Mouse (Mus musculus): Measurements from ENCODE around the gene Epb41l1.
"Not testable (repeated sequence)": the region's sequence is repeated elsewhere in the genome, so short reads cannot be mapped to it uniquely, and the experiment has no call there.

Gene Epb41l1

DNA sequence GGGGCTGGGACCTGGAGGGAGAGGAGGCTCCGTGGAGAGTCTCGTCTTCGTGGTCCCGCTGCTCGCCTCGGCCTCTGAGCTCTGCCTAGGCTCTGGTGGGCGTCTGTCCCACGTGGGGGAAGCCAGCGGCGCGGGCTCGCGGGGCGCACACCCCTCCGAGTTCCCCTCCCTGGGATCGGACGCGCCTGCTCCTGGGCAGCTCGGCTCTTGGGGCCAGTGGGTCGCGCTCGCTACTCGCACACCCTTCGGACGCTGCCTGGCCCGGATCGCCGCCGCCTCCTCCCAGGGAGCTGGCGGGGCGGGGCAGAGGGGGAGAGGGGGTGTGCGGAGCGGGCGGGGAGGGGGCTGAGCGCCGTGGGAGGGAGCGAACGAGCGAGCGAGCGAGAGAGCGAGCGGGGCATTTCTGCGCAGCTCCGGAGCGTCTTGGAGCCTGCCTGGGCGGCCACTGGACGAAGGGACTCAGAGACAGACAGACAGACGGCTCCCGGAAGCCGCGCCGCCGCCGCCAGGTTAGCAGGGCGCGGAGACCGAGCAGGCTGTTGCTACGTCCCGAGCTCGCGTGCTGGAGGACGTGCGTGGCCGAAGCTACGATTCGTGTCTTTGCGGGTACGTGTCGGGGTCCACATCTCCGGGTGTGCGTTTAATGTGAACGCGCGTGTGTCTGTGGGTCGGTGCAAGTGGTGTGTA lies at the start of gene Epb41l1:
TSS of gene Epb41l1 (plus strand) at position 216 of the 687 bp plus-strand sequence.
- in situ Hi-C loops (cut with MseI, MboI) = no loop called here

DNA sequence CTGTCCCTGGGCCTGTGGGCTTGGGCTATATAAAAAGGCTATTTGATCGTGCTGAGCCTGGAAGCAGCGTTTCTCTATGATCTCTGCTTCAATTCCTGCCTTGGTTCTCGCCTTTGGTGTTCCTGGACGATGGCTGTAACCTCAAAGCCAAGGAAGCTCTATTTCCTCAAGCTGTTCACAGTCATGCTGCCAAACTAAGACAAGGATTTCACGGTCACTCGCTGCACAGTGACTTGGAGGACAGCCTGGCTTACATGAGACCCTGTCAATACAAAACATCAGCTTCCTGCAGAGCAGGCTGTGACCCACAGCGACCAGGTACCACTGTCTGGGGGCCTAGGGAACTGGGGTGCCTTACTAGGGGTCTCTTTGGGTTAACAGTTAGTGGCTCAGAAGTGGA lies 43.8 kb upstream of the Epb41l1 start:
- in situ Hi-C loops (cut with MseI, MboI) = no loop called here

DNA sequence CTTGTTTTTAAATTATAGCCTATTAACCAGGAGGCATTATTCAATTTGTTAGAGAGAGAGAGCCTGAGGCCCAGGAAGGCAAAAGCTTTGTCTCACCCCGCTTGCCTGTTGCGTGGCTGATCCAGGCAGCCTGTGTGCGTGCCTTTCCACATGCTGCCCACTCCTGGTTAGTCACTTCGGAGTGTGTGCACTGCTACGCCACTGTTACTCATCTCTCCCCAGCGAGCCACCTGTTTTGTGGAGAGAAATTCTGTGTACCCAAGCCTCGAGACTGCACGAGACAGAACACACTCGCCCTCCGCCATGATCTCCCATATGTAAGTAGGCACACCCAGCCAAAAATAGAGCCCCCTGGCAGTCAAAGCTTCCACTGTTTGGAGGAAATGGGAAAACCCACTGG lies 40.8 kb upstream of the Epb41l1 start:
- in situ Hi-C loops (cut with MseI, MboI) = no loop called here

DNA sequence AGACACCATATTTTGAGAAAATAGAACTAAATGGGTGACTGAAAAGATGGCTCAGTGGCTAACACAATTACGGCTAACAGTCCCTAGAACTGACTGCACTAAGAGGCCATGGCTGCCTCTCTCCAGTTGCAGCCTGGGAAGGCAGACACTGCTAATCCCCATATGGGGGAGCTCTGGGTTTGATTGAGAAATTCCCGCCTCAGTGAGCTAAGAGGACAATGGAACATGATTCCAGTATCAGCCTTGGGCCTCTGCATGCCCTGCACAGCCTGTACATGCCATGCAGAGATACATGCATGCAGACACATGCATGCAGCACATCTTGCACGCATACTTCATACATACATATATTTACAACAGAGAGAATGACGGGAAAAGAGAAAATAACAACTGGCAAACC lies 39.4 kb upstream of the Epb41l1 start:
- in situ Hi-C loops (cut with MseI, MboI) = no loop called here

DNA sequence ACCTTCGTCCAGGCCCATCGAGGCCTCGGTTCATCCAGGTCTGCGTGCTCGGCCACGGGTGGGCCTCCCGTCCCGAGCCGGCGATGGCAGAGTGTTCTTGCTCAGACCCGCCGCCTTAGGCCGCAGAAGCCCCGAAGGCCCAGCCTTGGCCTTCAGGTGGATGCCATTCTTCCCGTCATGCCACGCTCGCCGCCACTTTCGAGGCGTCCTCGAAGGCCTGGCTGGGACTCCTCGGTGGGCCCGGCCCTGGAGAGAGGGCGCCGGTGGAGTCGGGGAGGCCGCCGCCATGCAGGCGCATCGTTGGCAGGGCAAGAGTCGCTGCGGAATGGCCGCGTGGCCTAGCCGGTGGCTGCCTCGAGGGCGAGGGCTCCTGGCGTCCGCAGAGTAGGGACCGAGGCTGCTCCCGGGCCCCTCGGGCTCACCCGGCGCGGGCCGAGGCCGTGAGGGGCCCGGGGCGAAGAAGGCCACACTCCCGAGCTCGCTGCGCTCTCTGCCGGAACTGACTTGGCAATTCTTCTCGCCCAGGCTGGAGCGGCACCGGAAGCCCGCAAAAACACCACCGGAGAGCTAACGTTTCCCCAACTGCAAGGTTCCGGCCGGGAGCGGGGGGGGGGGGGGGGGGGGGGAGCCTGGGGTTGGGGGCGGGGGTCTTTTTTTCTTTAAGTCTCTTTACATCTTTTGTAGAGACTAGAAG lies 28.1 kb upstream of the Epb41l1 start:
- in situ Hi-C loops (cut with MseI, MboI) = not testable (repeated sequence)

DNA sequence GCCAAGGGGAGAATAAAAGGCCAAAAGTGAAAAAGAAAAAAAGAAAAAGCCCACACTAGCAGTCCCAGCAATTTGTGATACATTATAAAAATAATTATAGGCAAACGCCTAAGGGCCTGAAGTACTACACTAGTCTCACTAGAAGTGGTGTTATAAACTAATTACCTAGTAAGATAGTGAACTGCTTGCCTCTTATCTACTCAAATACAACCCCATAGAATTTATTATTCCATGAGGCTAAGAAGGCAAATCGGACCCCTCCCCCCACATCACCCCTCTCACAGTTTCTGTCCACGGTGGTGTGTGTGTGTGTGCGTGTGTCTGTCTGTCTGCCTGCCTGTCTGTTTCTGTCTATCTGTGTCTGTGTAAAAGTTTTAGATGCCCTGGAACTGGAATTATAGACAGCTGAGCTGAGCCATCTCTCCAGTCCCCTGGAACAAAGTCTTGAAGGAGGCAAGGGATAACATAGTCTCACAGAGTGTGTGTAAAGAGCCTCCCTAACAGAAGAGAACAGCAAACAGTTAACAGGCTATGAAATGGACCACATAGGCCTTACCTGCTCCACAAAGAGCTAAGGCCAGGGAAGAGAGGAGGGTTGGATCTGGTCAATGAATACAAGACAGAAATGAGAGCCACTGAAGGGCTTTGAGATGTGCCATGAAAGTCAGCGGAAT lies 27.4 kb upstream of the Epb41l1 start:
- in situ Hi-C loops (cut with MseI, MboI) = no loop called here

DNA sequence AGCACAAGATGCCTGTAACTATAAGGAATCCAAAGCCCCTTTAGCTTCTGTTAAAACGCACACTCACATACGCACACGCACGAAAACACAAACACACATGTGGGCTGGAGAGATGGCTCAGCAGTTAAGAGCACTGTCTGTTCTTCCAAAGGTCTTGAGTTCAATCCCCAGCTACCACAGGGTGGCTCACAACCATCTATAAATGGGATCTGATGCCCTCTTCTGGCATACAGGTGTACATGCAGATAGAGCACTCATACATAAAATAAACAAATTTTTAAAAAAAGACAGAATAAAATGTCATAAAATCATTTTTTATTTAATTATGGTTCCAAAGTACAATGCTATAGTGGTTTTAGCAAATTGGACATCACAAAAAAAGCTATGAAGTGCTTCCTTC lies 26.4 kb upstream of the Epb41l1 start:
- in situ Hi-C loops (cut with MseI, MboI) = no loop called here

DNA sequence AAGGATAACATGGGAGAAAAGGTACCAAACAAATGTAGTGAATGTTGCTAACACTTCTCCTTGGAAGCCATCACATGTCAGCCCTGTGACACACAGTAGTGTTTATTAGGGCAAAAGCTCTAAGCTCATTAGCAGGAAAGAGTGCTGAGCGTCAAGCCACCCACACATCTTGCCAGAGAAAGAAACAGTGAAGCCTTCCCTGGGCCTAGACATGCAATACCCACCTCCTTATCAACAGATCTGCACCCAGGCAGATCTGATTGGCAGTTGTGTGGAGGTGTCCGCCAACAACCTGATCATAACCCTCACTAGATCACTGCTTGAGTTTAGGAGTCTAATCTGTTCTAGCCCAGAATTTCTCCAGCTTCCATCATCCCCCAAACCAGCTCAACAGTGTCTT lies 24.6 kb upstream of the Epb41l1 start:
- in situ Hi-C loops (cut with MseI, MboI) = no loop called here

DNA sequence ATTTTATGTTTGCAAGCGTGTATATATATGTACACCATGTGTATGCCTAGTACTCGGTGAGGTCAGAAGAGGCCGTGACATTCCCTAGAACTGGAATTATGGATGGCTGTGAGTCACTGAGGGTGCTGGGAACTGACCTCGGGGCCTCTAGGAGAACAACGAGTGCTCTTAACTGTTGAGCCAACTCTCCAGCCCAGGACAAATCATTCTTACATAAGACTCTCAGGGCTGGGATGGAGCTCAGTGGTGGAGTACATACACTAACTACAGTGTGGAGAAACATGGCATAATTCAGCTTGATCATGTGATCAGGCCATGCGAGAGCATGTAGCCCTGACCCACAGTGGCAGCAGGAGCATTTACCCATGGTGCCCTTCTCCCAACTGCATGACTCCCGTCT lies 22.7 kb upstream of the Epb41l1 start:
- in situ Hi-C loops (cut with MseI, MboI) = no loop called here

DNA sequence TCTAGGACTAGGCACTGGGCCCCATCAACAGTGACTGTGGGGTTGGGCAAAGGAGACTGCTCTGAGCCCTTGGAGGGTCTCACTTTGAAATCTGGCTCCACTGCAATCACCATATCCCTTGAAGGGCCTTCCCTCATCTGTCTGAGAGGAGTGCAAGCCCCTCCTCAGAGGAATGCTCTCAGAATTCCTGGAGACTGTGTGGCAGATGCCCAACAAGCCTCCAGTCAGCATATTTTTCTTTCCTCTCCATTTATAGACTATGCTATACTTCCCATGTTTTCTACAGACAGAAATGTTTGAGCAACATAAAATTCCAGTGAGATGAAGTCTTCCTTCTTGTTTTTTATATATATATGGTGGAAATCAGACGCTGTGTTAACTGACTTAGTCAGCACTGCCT lies 21.2 kb upstream of the Epb41l1 start:
- in situ Hi-C loops (cut with MseI, MboI) = no loop called here

DNA sequence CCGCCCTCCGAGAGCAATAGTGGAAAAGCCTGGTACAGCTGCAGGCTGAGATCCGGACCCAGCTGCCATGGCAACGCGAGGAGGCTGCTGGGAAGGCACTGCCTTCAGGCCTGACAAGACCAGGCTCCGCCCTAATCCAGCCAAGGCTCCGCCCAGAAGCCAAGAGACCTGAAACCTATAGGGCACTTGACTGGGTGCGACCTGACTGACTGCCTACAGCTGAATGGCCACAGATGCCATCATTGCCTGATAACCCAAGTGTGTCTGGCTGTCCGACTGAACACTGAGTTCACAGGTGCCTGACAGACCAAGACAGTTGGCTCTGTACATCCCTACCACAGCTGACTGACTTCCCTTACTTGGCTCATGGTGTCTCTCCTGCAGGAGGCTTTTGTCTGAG lies 19.4 kb upstream of the Epb41l1 start:
- in situ Hi-C loops (cut with MseI, MboI) = no loop called here

DNA sequence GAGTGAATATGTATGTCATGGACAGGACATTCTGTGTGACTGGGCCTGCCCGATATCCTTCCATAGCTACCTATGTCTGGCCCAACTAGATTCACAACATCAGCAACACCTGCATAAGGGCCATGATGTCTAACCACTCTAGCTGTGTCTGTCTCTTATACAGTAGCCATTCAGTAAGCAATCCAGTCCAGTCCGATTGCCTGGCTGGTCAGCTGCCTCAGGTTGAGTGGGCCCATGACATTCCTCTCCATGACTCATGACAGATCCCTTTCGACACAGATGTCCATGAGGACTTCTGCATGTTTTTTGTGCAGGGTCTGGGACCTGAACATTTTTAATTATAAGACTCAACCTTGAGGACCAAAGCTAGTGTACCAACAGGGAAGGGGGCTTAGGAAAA lies 18.7 kb upstream of the Epb41l1 start:
- in situ Hi-C loops (cut with MseI, MboI) = no loop called here

DNA sequence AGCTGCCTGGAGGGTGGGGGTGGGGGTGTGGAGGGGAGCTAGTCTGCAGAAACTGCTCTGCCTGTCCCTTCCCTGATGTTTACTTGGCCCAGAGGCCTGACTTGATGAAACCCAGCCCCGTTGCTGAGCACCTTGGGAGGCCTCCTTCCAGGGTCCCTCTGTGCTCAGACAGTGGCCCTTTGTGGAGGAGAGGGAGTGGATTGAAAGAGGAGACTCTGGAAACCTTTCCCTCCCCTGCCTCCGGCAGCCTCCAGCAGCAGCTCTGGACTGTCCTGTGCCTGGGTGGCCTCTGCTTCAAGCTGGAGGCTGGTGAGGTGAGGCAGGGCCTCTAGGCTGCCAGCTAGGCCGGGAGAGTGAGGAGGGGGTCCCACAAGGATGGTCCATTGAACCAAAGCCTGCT lies 13.7 kb upstream of the Epb41l1 start:
- in situ Hi-C loops (cut with MseI, MboI) = no loop called here

DNA sequence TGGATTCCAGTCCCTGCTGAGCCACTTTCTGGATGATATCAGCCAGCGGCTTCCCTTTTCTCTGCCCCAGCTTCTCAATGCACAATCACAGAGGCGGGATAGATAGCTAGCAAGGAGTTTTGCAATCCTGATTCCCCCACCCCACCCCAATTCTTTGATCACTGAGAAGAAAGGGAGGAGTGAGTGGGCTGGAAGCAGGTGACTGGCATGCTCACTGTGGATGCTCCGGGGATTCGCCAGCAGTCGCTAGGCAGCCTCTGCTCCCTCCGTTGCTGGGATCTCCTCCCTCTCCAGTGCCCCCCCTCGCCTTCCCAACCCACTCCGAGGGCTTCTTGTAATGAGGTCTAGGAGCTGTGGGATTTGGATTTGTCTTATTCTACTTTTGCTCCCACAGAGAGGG lies 12.5 kb upstream of the Epb41l1 start:
- in situ Hi-C loops (cut with MseI, MboI) = no loop called here

DNA sequence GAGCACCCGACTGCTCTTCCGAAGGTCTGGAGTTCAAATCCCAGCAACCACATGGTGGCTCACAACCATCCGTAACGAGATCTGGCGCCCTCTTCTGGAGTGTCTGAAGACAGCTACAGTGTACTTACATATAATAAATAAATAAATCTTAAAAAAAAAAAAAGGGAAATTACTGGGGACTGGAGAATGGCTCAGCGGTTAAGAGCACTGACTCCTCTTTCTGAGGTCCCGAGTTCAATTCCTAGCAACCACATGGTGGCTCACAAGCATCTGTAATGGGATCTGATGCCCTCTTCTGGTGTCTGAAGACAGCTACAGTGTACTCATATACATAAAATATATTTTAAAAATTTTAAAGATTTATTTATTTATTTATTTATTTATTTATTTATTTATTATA lies 9.4 kb upstream of the Epb41l1 start:
- in situ Hi-C loops (cut with MseI, MboI) = not testable (repeated sequence)

DNA sequence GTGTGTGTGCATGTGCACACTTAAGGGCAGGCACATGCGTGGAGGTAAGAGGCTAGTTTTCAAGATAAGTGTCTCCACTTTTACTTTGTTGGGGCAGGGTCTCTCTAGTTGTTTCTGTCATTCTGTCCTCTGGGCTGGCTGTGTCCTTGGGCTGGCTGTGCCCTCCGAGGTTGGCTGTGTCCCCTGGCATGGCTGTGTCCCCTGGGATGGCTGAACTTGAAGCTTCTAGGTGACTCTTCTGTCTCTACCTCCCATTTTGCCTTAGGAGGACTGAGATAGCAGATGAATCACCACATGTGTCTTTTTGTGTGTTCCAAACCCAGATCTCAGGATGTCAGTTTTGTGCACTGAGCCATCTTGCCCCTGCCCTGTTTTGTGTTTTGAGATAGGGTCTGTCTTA lies 5.7 kb upstream of the Epb41l1 start:
- in situ Hi-C loops (cut with MseI, MboI) = no loop called here

DNA sequence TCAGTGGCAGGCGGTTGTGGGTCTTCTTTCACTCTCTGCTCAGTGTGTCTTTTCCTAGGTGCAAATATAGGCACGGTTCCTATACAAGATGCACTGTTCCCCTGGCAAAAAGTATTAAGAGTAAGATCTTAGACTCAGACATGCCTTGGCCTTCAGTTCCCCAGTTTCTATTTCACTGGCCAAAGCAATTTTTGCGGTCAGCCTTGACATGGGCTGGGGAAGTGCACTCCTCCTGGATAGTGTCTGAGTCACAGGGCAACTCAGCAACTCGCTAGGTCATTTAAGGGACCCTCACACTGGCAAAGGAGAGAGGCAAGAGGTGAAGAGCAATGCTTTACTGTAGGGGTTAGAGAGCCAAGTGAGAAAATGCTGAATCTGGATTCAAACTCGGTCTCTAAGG lies 5.0 kb upstream of the Epb41l1 start:
- in situ Hi-C loops (cut with MseI, MboI) = no loop called here

DNA sequence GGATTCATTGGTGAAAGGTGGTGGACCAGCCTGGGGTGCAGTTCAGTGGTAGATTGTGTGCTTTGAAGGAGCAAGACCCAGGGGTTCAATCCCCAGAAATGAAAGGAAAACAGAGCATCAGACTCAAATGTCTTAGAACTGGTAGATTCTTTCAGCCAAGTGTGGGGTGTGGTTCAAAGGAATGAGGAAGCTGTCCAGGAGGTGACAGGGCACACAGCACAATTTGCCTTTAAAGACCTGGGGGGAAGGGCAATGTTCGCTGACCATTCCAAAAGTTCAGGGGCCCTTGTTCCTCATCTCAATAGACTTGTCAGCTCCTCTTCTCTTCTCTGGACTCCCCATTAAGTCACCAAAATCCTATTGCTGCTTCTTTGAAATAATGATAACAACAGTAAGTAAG lies 3.5 kb upstream of the Epb41l1 start:
- in situ Hi-C loops (cut with MseI, MboI) = no loop called here

DNA sequence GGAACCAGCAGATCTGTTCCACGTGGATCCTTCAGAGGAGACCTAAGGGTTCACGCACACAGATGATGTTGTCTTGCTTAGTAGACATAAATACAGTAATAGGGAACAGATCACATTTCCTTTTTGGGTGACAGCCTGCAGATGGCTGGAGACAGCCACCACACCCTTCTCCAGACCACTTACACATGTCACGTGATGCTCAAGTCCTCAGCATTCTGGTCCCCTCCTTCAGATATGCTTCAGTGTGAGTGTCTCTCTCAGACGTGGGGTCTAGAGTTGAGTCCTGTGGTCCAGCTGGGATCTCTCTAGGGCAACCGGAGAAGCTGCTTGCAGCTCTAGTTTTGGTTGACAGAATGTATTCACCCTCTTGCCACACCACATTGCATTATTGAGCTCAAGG lies 2.2 kb upstream of the Epb41l1 start:
- in situ Hi-C loops (cut with MseI, MboI) = no loop called here

DNA sequence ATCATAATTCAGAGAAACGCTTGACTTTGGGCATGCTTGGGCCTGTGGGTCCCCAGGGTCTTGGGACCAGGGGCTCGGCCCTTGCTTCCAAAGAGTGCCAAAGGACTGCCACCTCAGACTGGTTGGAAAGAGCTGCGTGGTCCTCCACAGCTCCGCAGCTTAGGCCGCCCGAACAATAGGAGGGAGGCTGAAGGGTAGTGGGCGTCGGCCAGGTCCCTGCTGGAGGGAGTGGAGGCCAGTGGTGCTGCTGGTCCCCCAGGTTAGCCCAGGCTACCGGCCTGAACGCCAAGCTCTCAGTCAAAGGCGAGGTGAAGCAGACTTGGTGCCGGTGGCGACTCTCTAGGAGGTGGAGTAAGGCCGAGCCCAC lies 399 bp upstream of the Epb41l1 start:
- in situ Hi-C loops (cut with MseI, MboI) = no loop called here

DNA sequence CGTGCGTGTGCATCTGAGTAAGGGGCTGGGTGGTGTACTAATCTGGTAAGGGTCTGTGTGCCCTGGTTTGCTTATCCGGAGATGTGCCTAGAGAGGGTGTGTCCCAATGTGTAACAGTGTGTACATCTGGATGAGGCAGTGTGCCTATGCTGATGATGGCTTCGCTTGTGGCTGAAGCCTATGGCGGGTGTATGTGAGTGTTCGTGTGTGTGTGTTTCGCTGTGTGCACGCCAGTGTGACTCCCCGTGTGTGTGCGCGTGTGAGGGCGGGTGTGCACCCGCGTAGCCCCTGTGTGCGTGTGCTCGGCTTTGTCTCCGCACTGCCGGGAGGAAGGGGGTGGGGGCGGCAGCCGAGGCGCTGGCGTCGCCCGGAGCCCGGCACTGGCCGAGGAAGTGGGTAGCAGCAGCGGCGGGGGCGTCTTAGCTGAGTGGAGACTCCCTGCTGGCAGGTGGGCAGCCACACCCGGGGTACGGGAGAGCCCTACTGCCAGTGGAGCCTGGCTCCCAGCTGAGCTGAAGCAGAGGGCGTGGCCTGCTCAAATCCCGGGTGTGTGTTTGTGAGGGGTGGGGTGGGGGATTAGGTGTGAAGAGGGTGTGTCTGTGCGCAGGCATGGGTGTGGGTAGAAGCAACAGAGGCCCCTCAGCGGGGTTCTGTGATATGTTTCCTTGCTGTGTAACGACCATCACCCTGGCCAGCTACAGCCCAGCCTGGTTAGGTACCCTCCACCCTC lies 837 bp downstream of the Epb41l1 start:
- in situ Hi-C loops (cut with MseI, MboI) = no loop called here

DNA sequence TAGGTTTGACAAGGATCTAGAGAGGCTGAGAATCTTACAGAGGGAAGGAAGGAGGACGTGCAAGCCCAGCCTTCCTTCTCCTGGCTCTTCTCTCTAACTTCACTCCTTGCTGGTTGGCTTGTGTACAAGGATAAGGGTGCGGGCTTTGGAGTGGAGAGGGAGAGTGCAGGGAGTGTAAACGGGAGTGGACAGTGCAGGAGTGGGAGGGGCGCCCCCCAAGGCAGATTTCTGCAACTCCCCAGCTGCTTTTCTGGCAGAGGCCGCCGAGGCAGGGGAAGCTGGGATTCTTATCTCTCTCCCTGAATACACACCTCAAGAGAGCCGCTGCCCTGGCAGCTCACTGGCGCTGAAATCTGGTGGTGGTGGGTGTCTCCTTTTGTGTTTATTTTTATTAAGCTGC lies 1.9 kb downstream of the Epb41l1 start:
- in situ Hi-C loops (cut with MseI, MboI) = no loop called here

DNA sequence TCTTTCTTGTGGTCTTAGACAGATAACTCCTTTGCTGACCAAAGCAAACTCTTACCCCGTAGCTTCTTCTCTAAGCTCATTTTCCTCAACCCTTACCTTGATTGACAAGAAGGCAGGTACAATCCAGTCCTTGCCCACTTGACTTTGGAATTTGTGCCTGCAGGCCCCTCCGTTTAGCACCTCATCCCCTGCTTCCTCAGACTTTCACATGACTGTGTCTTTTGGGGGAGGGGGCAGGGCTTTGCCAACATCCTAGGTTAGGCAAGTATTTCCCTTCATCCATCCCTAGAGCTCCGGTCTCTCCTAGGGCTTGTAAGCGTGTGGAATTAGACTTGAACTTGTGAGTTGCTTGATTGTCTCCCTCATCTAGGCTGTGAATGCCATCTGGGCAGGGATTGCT lies 3.0 kb downstream of the Epb41l1 start:
- in situ Hi-C loops (cut with MseI, MboI) = no loop called here
